Mouse (Mus musculus) heart, postnatal 10 days (tissue): ENCODE measurements around the gene Prex1. TPM values are rescaled to one million over a fixed set of nuclear protein-coding genes. Genes with fewer than 3 reads are reported as not detected.

ENCODE experiments used
- DNase-seq, 2 experiments: peaks; one replicate each; pipeline ENCODE4 v3.0.0; 2021
- intact Hi-C: fragments of 180-260 bp; cut with DNase I; formaldehyde crosslinking; loops from one replicate; pipeline ENCODE4 v1.15.1; 2025
- total RNA-seq, 2 experiments: library from RNA; stranded (reverse); gene quantifications; 2 replicates each; pipeline ENCODE4 v1.2.3; 2021

The Prex1 gene
- total RNA-seq, 2 experiments from 2014 or later = 12.1 to 17.7 TPM

GRCm38 (mm10) chr2:166665244-166665922 lies 48.2 kb downstream of the Prex1 start:
- intact Hi-C loops = no loop called here
- DNase-seq = no peak

- intact Hi-C loops = no loop called here
- DNase-seq = no peak
Observed at GRCm38 (mm10) chr2:166664506-166664905, 49.1 kb downstream of the Prex1 start.

DNA sequence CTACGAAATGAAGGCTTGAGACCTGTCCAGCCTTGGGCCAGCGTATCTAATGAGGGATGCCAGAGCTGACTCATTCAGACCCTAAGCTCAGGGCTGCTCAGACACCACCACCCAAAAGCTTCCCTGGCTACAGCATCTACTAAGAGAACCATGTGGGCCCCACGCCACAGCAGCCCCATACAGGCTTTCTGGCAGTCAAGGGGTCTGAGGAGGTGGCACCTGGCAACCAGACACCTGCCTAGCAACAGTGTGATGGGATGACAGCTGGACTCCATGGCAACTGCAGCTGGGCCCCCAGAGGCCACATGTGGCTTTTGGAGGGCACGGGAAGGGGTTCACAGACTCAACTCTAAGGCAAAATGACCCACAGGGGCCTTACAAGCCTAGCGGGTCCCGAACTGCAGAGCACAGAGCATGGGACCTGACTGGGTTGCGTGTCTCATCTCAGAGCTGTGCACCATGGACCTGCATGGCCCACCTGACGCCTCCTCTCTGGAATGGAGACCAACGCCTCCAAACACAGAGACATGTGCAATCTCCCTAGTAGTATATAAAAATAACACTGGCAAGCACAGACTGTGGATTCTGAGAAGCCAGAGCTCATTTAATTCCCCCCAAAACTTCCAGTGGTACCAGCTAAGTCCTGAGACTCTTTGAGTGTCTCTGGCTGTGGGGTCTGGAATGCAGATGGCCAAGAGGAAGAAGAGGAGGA lies 50.2 kb downstream of the Prex1 start:
- DNase-seq = no peak
- intact Hi-C loops = no loop called here

DNA sequence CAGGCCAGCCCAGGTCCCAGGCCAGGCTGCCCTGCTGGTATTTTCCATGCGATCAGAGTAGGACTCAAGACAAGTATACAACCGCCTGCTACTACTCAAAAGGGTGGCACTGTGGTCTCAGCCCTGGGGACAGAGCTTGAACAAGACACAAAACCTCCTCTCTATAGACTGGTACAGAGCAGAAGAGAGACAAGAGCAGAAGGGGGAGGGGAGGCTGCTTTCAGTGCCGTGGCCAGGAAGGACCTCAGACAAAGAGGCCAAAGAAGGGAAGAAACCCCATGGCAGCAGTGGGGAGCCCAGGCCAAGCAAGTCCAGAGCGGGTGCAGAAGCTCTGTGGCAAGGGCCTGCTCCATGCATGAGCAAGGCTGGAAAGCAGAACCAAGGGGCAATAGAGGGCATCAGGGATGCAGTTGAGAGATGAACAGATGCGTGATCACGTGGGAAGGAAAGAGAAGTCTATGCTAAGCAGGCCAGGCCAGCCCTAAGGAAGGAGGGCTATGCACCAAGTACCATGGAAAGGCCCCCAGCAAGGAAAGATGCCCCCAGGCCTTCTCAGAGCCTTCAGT lies 51.0 kb downstream of the Prex1 start:
- no peak for DNase-seq
- intact Hi-C loops = no loop called here

DNA sequence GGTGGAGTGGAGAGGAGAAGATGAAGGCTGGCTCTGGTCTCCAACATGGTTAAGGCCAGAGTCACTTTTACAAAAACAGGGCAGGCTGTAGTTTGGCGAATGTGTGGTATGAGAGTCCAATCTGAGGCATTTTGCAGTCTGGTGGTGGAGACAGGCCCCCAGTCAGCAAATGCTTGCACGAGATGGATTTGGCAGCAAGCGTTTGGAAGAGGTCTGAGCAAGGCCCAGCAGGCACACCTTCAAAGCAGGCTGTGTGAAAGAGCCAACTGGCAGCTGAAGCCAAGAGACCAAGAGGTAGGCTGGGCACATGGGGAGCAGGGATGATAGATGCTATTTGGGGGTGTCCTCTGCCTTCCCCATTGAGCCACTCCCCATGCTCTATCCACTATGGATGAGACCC lies 51.7 kb downstream of the Prex1 start:
- DNase-seq = no peak
- intact Hi-C loops = no loop called here

GRCm38 (mm10) chr2:166661498-166661897 lies 52.1 kb downstream of the Prex1 start:
- DNase-seq = no peak
- intact Hi-C loops = no loop called here

DNA sequence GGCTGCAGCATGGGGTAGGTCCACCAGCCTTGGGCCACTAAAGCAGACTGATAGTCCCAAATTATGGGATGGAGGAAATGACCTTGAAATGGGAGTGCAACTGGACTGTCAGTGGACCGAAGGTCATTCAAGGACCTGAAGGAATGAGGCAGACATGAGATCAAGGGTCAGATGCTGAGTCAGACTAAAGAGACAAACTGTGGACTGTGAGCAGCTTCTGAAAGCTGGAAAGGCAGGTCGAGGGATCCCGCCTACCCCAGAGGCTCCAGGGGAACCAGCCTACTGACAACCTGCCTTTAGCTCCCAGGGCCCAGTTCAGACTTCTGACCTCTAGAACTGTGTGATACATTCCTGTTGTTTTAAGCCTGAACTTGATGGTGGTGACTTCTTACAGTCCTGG lies 55.3 kb downstream of the Prex1 start:
- intact Hi-C loops = no loop called here
- no peak for DNase-seq

DNA sequence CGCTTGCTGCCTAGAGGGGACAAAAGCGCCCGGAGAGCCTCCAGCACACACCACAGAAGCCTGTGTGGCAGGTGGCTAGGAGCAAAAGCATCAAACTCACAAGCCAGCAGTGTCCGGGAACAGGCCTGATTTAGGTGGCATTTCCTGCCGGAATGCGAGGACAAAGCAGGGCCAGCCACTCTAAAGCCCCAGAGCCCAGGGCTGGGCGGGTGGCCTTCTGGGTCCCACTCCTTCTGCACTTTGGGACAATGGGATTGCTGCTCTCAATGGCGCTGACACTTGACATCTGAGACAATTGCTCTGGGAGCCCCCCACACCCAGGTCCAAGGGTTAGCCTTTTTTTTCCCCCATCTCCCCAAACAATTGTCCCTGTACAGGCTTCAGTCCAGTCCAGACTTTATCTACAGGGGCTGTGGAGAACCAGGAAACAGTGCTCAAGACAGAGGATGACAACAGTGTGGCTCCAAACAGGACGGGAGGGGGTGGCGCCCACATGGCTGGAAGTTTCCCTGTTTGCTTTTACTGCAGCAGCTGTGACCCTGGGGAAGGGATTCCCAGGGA lies 56.1 kb downstream of the Prex1 start:
- peak; percentile 38 to 45 for DNase-seq
- intact Hi-C loops = no loop called here

DNA sequence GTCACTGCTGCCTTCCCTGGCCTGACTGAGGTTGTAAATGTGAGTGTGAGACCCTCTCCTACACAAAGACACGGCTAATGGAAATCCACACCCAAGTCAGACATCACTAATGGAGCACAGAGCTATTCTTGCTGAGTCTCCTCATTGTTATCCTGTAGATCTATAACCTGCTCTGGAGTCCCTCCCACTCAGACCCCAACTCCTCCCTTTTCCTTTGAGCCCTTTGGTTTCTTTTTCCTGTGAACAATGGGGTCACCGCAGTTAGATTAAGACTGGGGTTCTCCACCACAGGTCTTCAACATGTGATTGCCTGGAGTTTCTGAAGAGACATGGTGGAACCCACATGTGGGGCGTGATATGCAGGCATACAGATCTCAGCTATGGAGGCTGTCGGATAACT lies 57.0 kb downstream of the Prex1 start:
- no peak for DNase-seq

DNA sequence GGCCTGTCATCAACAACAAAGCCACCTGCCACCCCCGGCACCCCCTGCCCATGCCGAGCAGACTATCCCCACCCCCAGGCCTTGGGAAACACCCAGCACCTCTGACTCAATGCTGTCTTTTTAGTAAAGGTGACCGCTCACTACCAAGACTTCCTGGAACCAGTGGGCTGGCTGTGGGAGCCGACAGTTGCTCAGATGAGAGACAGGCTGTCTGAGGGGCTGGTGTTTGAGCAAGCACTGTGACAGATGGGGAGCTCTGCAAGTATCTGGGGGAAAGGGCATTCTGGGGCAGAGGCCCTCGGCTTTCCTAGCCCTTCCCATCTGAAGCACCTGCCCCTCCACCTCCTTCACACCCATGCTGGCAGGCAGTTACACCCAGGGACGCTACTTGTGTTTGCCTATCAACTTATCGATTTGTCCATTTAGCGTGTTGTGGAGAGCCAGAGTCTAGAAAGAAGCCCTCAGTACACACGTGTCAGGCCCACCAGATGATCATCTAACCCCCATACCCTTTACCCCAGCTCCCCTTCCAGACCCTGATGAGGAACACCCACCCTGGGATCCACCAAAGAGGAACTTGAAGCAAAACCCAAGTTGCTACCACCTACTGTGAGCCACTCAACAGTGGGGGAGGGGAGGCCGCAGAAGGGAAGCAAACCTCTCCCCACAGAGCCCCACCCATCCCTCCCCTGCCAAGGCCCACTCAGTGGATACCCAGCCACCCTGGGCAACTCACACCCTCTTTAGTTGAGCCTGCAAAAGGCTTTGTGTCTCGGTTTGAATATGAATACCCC lies 57.7 kb downstream of the Prex1 start:
- DNase-seq = no peak

More for the DNA sequence above, 57.0 kb downstream of the Prex1 start:
- intact Hi-C loops = no loop called here

DNA sequence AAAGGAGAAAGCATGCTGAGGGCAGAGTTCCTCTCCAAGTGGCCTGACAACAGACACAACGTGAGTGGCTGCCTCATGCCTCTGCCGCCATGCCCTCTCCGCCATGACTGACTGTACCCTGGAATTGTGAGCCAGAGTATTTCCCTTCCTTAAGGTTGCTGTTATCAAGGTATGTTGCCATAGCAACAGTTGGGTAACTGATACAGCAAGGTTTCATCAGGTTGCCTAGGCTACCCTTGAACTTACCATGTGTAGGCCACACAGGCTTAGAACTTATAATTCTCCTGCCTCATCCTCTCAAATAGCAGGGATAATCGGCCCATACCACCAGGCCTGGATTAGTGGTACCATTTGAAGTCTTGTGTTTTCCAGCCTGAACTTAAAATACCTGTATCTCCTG lies 58.3 kb downstream of the Prex1 start:
- intact Hi-C loops = no loop called here
- no peak for DNase-seq

More for the DNA sequence above, 57.7 kb downstream of the Prex1 start:
- intact Hi-C loops = no loop called here

GRCm38 (mm10) chr2:166654875-166655274 lies 58.8 kb downstream of the Prex1 start:
- intact Hi-C loops = no loop called here
- DNase-seq = no peak

- intact Hi-C loops = no loop called here
- no peak for DNase-seq
Observed at GRCm38 (mm10) chr2:166653564-166653963, 60.1 kb downstream of the Prex1 start.

DNA sequence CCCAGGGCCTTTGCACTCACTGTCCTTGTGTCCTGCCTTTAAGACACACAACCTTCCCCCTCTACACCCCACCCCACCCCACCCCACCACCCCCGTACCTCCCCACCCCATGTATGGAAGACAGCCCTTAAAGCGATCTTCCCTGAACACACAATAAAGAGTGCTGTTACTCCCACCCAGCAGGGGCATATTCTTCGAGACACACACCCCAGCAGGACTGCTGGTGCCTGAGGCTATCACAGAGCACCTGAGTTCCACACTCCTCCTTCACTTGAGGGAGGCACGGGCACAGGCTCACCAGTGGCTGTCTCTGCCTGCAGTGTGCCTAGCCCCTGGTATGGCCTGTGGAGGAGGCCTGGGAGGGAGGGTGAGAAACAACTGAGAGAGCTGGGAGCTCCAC lies 61.0 kb downstream of the Prex1 start:
- intact Hi-C loops = no loop called here
- DNase-seq = no peak

- intact Hi-C loops = no loop called here
- DNase-seq = no peak
Observed at GRCm38 (mm10) chr2:166651317-166652030, 62.2 kb downstream of the Prex1 start.

DNA sequence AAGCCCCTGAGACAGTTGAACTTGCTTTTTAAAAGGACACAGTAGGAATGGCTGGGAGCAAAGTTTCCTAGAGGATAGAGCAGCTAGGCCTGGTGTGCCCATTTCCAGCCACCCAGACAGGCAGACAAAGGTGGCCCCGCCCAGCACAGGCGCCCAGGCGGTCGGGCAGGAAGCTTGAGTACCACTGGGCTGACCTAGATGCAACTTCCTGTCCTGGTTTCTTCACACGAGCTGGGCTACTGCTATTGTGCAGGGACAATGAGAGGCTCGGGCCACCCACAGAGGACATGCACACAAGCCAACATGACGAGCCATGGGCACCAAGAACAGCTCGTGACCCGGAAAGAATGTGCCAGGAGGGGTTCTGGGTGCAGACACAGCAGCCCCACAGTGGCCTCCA lies 63.2 kb downstream of the Prex1 start:
- intact Hi-C loops = no loop called here
- peak; percentile 44 to 48 for DNase-seq

DNA sequence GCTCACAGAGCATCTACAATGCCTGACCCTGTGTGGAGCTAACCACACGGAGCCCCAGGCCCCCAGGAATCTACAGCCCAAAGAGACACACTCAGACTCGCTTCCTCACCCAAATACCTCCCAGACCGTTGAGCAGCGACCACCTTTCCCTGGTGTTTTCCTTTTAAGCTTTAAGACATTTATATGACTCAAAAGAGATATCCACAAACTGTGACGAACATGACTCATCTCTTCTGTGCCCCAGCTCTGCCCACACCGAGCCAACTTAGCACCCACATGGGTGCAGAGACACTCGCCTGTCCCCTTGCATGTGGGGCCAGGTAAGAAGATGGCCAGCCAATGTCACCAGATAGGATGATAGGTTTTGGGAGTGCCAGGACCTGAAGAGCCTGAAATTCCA lies 66.4 kb downstream of the Prex1 start:
- DNase-seq = no peak
- intact Hi-C loops = no loop called here

- intact Hi-C loops = no loop called here
- DNase-seq = no peak
Observed at GRCm38 (mm10) chr2:166646434-166647088, 67.1 kb downstream of the Prex1 start.

DNA sequence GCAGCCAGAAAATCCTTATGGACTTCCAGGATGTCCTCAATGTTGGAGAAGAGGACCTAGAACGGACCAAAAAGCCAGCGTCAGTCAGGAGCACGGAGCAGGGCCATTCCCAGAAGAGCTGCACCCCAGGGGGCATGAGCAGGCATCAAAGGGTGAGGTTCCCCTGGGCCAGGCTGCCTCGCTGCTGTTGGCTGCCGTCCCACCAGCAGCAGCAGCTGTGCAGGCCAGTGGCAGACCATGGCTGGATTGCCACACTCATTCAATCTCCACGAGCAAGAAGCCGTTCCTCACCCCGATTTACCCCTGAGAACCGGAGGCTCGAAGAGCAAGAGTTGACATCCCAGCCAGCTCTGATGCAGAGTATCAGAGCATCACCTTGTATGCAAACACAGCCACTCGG lies 68.8 kb downstream of the Prex1 start:
- intact Hi-C loops = no loop called here
- no peak for DNase-seq

GRCm38 (mm10) chr2:166642581-166642987 lies 71.0 kb downstream of the Prex1 start:
- DNase-seq = no peak
- intact Hi-C loops = no loop called here
